Mouse (Mus musculus): Measurements from ENCODE around the gene Coro7.

Coro7 gene

GRCm38 (mm10) chr16:4648416-4649023 is 31.1 kb downstream of the Coro7 start:
- in situ Hi-C loops (cut with MboI): no loop called here

DNA sequence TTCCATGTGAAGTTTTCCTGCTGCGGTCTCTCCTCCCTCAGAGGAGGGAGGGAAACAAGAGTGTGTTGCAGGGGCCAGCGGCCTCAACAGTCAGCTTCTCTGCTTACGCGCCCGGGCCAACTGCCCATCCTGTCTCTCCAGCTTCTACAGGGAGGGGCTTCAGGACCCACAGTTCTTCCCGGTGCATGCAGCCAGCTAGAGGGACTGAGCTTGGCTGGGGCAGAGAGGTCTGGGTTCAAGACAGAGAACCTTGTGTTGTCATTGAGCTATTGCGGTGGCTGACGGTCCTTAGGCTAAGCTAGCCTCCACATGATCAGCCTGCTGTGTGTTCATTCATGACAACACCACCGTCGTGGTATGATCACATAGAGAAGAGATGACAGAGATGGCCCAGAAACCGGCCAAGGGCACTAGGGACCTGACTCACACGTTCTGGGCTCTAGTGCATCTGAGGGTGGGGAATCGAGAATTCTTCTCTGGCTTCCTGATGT is 31.9 kb downstream of the Coro7 start:
- in situ Hi-C loops (cut with MboI): no loop called here

GRCm38 (mm10) chr16:4646831-4647230 is 32.7 kb downstream of the Coro7 start:
- in situ Hi-C loops (cut with MboI): no loop called here

- in situ Hi-C loops (cut with MboI): no loop called here
Measured at GRCm38 (mm10) chr16:4645867-4646266, 33.7 kb downstream of the Coro7 start.

DNA sequence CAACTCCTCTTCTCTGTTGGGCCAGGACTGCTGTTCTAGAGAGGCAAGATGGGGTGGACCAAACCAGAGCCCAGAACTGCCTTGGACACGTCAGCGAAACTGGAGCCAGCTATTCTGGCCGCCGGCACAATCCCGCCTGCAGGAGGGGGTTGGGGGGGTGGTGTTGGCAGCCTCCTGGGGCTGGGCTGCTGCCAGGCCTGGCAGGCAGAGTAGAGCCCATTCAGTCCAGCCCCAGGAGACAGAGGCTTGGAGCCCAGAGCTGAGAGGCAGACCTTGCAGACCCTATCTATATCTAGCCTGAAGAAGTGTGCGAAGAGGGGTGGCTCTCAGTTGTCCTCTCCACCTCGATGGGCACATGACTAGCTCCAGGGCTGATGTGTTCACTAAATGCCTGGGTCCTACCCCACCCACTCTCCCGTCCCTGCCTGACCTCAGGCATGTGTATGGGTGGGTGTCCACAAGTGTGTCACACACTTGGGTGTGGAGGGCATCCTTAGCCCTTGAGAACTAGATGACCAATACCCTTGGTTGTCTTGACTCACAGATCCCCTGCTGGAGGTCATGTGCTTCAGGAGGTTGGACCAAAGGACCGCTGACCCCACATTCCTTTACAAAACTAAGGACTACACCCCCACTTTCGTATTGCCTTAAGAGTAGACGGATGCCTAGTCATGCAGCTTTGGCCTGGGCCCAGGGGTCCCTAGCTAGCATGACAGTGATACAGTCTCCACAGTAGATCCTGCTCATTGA is 35.7 kb downstream of the Coro7 start:
- in situ Hi-C loops (cut with MboI): no loop called here

DNA sequence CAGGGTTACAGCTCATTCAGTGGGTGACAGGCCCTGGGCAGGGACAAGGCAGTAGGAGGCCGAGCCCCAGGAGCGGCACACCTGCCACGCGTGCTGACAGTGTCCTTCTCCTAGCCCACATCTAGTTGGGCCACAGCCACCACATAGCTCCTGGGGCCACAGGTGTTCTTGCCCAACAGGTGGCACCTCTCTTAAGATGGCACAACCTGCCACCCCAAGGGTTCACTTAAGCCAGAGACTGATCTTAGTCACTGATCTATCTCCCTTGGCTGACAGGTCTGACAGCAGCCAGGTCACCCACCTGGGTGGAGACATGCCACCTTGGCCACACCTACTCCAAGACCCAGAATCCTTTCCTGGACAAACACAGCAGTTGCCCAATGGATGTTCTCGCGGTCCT is 36.6 kb downstream of the Coro7 start:
- in situ Hi-C loops (cut with MboI): no loop called here

GRCm38 (mm10) chr16:4642190-4642589 is 37.4 kb downstream of the Coro7 start:
- in situ Hi-C loops (cut with MboI): no loop called here

DNA sequence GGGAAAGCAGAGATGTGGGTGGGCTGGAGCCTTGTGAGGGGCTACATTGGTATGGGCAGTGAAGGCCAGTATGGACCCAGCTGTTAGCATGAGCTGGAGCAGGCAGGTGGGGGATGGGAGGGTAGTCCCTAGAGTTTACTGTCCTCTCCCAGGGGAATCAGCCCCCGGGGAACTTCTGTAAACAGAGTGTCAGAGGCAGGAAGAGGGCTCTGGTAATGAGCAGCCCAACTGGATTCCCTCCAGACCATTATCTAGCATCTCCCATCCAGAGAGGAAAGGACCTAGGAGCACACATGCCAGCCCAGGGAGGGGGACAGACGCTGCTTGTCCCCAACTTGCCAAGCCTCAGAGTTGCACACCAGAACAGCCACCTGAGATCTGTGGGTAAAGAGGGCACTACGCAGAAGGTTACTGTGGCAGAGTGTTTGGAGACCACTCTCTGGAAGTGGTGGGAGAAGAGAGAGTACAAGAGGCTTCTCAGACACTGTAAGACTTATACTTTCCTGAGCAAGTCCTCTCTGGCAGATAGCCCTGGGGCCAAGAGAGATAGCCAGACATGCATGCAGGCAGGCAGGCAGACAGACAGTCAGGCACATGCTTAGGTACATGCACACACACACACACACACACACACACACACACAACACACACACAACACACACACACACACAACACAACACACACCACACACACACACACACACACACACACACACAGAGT is 38.3 kb downstream of the Coro7 start:
- in situ Hi-C loops (cut with MboI): no loop called here

GRCm38 (mm10) chr16:4640267-4641005 is 39.1 kb downstream of the Coro7 start:
- in situ Hi-C loops (cut with MboI): no loop called here

DNA sequence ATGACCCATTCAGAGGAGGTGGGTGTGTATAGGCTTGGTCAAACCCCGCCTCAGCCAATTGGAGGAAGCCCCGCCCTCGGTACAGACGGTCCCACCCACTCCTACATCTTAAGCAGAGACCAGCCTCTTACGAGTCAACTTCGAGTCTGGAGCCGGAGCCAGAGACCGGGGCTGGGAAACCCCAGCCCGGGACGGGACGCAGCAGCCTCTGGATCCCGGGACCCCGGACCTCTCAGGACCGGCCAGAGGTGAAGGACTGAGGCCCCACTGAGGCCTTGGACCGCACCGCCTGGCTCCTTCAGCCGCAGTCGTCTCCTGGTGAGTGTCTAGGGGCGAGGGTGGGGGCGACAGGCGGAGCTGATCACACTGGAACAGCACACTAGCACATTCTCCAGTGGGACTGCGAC is 39.7 kb downstream of the Coro7 start, which contains the start of the genes Vasn and Dnaja3:
Gene Vasn, plus strand, starts transcription at position 111 of the 407 bp plus-strand sequence.
Gene Dnaja3, plus strand, starts transcription at position 159 of the 407 bp plus-strand sequence.
- in situ Hi-C loops (cut with MboI): no loop called here

DNA sequence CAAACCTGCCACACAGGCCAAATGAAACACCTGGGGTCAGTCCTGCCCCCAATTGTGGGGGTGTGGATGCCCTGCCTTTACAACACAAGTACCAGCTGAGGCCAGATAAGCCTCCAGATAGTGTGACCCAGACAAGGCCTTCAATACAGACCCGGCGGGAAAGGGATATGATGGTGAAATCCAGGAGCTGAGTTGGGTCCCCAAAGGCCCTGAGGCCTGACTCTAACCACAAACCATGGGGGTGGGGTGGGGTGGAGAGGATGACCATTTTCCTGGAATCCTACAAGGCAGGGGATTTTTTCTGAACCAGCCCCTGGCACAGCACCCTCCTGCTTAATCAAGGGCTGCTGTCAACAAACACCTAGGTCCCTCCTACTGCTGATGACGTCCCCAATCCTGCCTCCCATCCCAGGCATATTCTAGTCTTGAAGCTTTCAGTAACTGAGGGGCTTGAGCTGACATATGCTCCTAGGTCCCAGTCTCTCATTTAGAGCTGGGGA is 40.6 kb downstream of the Coro7 start:
- in situ Hi-C loops (cut with MboI): no loop called here

DNA sequence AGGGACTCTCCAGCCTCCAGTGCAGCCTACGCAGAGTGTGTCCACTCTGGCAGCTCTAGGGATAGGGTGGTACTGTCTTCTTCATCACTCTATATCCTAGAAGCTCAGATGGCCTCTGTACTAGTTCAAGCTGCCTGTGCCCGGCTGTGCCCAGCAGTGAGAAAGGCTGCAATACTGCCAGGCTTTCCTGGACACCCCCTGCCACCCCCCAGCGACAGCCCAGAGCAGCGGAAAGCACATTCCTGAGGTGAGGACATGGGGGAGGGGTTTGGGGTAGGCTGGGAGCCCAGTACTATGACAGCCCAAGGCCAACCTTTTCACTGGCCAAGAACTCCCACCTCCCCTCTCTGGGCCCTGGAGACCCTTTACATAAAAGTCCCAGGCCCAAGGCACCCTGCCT is 43.8 kb downstream of the Coro7 start:
- in situ Hi-C loops (cut with MboI): no loop called here

DNA sequence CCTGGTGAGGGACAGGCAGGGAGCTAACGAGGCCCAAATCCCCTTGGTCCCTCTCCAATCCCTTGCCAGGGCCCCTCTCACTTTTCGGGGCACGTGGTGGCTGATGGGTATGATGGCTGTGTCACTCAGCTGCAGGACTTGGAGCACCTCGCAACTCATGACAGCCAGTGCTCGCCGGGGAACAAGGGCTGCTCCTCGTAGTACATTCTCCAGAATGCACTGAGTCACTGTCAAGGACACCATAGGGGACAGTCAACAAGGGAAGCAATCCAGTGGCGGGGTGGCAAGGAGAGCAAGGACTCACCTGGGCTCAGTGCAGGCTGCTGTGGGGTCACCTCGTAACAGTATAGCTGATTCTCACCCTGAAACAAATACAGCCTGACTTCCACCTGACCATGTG is 44.9 kb downstream of the Coro7 start:
- in situ Hi-C loops (cut with MboI): no loop called here

GRCm38 (mm10) chr16:4633661-4634060 is 45.9 kb downstream of the Coro7 start:
- in situ Hi-C loops (cut with MboI): no loop called here

DNA sequence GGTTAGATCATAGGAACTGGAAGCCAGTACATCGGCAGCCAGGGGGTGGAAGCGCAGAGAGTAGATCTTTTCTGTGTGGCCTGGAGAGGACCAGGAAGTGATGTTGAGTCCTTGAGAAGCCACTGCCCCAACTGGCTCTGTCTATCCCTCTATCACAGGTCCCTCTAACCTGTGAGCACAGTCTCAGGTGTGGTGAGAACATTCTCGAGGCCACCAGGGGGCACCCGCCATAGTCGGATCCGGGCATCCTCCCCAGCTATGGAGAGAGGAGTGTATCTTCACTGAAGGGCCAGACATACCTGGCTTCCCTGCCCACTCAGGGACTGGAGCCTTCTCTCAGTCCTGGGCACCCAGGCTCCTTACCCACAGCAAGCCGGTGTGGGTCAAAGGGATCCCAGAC is 47.5 kb downstream of the Coro7 start:
- in situ Hi-C loops (cut with MboI): no loop called here

- in situ Hi-C loops (cut with MboI): no loop called here
Measured at GRCm38 (mm10) chr16:4629950-4630349, 49.6 kb downstream of the Coro7 start.

GRCm38 (mm10) chr16:4628898-4629419 is 50.6 kb downstream of the Coro7 start:
- in situ Hi-C loops (cut with MboI): no loop called here

DNA sequence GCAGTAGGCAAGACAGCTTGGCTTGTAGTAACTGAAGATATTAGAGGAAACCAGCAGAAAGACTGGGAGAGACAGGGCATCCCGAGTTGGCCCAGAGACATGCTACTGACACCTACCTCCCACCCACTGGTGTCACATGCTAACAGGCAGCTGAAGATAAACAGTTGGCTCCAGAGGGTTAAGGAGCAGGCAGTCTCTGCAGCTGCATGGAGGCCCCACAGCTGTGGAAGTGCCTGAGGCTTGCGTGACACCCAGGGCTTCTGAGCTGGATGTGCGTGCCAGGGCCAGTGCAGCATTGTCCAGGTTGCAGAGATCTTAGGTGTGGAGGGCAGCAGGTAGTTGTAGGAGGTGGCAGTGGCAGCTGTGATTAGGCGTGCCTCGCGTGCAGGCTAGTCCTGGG is 52.5 kb downstream of the Coro7 start:
- in situ Hi-C loops (cut with MboI): no loop called here

DNA sequence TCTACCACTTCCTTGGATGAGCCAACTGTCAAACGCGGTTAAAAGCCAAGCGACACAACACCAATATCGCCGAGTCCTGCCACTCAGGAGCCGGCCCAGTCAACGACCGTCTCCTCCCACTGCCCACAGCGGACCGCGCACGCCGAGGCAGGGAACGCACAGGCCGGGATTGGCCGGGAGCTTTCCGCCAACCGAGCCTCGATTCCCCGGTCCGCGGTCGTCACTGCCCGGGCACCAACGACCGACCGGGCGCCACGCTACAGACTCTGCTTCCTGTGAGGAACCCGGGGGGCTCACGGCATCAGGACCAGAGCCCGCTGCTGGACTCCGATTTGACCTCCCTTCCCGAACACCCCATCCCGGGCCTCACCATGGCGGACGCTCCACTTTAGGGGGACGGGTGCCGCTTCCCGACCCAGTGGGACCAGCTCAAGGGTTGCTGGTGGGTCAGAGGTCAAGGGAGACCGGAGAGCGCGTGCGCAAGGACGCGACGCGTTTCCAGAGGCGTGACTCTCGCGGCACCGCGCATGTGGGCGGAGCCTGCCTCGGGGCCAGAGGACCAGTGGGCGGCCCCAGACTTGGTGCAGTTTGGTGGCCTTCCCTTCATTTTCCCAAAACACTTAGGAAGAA is 55.0 kb downstream of the Coro7 start, which contains the start of gene Pam16:
Gene Pam16, minus strand, starts transcription at position 508 of the 630 bp plus-strand sequence.
- in situ Hi-C loops (cut with MboI): no loop called here

DNA sequence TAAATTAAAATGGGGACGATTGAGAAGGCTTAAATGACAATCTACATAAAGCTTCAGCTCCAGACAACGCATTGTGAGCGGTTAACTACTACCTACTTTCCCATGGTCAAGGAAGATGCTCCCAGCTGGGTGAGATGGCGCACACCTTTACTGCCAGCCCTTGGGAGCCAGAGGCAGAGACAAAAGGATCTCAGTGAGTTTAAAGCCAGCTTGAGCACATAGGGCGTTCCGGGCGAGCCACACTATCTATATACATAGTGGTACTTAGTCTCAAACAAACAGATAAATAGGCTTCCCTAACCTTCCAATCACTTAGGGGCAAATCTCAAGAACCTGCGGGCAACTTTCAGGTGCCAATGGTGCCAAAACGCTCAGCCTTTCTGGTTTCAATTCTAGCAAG is 55.5 kb downstream of the Coro7 start:
- in situ Hi-C loops (cut with MboI): no loop called here

DNA sequence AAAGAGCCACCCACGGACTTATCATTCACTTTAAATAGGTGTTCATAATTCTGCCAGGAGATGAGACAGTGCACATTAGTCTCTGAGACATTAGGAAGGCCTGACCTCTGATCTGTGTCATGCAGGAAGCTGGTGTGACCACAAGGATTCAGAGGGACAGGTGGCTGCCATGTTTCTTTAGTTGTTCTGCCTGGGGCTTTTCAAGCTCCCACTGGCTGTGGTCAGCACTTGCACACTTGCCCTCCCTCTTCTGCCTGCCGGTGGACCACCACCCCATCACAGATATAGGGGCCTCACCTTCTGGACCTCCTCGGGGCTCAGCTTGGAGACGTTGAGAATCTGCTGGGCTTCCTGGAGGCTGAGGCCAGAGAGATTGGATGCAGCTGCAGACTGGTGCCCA is 62.7 kb downstream of the Coro7 start:
- in situ Hi-C loops (cut with MboI): loop anchor here (10.0 kb wide), 1 partner anchor 122 kb away; no protein-coding TSS in a partner anchor

All from mature B cell (primary cell).